Mouse (Mus musculus): ENCODE results near the gene Atrx. TPM values are rescaled to one million over a fixed set of nuclear protein-coding genes. Genes with fewer than 3 reads are reported as not detected.

The Atrx gene
- total RNA-seq, 2 experiments from 2014 or later = 165 to 174 TPM

DNA sequence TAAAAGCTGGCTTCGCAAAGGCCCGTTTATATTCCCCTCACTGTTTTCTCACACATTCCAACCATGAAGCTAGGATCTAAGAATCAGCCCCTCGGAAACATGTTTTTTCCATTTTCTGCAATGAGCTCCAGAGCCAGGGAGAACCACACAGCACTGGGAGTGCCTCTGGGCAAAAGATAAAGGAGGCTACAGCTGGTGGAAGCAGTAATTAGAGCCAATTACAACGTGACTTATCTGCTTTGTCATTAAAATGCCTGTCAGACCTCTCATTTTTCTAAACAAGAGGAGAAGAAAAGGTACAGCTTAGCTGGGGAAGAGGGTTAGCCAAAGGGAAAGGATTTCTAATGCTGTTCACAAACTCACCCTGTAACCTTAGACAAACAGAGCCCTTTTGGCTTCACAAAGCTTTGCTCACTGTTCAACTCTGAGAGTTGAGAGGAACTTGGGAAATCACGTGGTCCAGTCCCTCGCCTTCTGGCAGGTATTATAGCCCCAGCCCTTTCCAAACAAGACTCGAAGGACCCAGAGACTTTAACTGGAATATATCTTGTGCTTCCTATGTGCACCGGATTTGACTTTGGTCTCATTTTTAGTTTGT is 134.3 kb downstream of the Atrx start:
- intact Hi-C loops (cut with DNase I) = no loop called here
- no peak for DNase-seq (ENCODE audit: low spot score in 2 of 2)

DNA sequence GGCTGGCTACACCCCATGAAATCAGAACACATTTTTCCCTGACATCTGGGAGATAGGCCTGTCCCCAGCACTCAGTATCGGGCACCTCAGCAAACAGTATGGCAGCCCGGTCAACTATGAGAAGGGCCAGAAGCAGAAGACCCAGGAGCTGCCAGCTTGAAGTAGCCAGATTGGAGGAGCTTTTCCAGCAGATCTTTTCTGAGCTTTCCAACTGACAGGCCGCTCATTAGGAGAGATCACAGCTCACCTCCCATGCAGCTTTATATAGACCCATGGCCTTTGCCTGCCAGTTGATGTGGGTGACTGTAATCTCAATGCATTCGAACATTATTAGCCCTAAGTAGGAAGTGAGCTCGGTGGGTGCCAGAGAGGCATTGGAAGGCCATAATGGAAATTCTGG is 155.9 kb downstream of the Atrx start:
- no peak for DNase-seq (ENCODE audit: low spot score in 2 of 2)
- intact Hi-C loops (cut with DNase I) = no loop called here

DNA sequence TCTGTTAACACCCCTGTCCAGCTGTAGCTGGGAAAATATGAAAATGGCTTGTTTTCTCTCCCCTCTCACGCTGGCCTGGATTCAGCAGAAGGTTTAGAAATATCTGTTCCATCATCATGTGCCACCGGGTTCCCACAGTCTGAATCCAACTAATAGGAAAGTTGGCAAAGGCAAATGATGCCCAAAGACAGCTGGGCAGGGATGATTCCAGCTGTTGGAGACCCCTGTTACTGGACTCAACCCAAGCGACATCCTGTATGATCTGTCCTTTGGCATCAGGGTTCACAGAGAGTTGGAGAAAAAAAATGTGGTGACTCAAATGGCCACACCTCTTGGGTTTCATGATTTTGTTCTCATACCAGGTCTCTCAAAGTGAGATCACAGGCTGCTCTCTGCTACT is 161.3 kb downstream of the Atrx start:
- intact Hi-C loops (cut with DNase I) = no loop called here

DNA sequence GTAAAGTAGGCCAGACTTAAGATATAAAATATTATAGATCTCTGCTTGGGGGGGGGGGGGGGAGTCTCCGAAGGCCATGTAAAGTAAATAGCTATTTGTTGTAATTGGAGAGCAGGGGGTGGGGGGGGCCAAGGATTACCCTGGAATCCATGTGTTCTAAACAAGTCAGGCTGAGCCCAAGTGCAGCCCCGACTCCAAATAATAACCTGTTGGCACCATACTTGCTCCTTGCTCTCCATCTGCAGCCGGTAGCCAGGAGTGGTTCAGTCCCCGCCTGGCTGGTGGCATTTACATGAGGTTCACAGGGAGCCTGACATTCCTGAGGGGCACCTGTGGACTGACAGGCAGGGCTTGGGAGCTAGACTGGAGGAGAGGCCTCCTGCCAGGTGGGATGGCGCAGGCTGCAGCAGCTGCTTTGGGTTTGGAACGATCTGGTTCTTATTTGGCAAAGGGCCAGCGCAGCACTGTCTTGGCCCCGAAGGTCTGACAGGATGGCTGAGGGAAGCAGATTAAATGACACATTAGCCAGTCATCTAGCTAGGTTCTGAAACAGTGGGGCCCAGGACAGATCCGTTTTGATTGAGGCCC is 161.9 kb downstream of the Atrx start:
- intact Hi-C loops (cut with DNase I) = no loop called here
- DNase-seq (ENCODE audit: low spot score in 2 of 2) = no peak

More for the DNA sequence above, 161.3 kb downstream of the Atrx start:
- no peak for DNase-seq (ENCODE audit: low spot score in 2 of 2)

DNA sequence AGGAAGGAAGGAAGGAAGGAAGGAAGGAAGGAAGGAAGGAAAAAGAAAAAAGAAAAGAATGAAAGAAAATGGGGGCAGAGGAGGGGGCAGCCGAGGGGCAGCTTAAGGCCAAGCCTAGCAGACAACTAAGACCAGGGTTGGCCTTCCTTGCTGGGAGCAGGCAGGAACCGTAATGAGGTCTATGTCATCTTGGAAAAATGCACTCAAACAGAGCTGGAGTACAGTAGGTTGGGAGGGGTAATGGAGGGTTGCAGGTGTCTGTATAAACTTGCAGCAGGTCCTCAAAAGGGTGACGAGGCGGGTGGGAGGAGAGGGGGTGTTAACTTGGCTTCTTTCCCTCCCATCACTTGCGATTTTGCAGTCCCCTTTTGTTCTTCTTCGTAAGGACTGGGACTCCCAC is 163.2 kb downstream of the Atrx start:
- intact Hi-C loops (cut with DNase I) = no loop called here
- no peak for DNase-seq (ENCODE audit: low spot score in 2 of 2)

DNA sequence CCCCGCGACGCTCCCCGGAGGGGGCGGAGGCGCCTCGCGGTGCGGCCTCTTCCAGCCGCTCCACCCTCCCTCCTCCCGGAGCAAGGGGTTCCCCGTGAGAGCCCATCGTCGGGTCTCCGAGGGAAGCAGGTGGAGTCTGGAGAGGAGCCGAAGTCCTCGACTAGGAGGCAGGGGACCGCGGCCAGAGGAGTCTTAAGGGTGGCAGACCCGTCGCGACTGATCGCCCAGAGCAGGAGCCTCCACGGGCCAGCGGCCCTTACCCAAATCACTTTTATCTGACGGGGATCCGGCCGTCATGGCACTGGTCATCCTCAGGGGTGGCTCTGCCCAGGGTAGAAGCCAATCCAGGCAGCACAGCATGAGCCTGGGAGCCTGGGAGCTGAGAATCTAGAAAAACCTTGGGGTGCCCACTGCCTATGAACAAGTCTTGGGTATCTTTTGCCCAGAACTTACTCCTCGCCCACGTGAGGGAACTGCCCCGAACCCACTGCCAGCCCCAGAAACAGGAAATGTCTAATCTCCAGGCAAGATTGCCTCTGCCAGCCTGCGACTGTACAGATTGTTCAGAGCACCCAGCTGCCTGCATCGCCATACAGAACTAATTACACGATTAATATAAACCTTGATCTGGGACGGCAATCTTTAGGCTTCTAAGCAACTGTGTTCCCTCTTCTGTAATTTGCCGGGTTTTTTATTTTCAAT is 164.0 kb downstream of the Atrx start:
- intact Hi-C loops (cut with DNase I) = no loop called here
- no peak for DNase-seq (ENCODE audit: low spot score in 2 of 2)

DNA sequence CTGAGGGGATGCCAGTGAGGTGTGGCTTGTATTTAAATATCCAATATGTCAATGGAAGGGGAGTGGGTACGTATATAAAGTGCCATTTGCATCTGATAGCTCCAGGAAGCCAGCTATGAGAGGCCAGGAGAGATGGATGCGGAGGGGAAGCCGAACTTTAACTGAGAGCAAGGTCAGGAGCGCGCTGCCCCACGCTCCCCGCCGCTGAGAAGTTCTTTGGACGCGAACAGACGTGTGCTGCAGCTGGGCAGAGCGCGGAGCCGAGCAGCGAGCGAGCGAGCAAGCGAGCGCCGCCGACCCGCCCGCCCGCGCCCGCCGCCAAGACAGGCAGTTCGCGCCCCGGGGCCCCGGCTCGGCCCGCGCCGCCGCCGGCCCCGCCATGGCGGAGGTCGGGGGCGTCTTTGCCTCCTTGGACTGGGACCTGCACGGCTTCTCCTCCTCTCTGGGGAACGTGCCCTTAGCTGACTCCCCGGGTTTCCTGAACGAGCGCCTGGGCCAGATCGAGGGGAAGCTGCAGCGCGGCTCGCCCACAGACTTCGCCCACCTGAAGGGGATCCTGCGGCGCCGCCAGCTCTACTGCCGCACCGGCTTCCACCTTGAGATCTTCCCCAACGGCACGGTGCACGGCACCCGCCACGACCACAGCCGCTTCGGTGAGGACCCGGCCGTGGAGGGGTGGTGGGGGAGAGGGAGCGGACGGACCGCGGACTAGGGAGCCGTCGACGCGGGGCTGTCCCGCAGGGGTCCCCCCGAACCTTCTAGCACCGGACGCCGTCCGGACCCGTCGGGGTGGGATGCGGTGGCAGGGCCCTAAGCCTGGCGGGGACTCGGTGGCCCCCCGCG is 164.8 kb downstream of the Atrx start, which contains the start of gene Fgf16:
Gene Fgf16, plus strand, starts transcription at position 118 of the 843 bp plus-strand sequence.
- intact Hi-C loops (cut with DNase I) = no loop called here
- DNase-seq (ENCODE audit: low spot score in 2 of 2) = no peak

DNA sequence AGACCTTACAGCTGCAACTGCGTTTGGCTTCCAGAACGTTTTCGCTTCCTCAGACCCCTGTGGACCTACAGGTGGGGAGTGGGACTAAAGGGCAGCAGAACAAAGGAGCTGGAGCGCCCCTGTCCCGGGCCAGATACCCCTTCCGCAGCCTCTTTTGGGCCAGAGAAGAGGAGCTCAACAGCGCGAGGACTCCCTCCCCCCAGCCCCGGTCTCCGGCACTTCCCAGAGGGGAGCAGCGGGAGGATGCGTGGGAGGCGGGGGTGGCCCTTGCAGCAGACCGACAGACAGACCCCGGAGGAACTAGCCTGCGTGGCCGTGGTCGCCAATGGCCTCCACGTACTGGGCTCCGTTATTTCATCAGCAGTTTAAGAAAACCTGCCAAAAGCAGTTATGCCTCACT is 165.6 kb downstream of the Atrx start:
- intact Hi-C loops (cut with DNase I) = no loop called here
- peak in 1 of 2 experiments; percentile 1 for DNase-seq (ENCODE audit: low spot score in 2 of 2)

DNA sequence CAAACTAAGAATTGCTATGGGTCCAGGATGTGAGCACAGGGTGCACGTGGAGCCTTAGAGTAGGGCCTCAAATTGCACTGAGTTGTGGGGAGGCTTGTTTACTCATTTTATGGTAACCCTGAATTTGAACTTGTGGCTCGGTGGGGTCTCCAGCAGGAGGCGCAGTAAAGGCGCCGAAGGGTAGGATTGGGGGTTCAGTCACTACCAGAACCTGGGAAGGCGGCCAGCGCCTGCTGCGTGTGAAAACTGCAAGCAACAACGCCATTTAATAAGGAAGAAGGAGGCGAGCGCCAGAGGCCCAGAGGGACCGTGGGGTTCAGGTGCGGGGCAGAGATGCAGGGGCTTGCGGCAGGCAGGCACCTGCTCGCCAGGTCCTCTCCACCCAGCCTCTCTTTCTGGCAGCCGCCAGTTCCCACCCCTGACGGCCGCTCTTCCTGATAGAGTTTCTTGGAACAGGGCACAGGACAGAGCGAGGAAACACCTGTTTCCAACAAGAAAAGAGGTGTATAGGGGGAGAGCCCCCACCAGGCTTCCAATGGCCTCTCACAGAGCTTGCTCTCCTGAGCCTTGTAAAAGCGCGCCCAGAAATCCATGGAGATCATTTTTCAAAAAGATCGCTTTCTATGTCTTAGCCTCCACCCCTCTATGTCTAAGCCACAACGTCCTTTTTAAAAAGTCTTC is 166.2 kb downstream of the Atrx start:
- DNase-seq (ENCODE audit: low spot score in 2 of 2) = no peak
- intact Hi-C loops (cut with DNase I) = no loop called here

Other genes starting within 250 kb of the Atrx start
- under 1 TPM; 0.32 to 0.85 TPM for gene Fgf16, start 165.1 kb downstream of the Atrx start, total RNA-seq (2021)
- 10 to 100 TPM; 15.5 TPM for gene Magt1, start 82.5 kb upstream of the Atrx start, total RNA-seq (2021)
- gene Cox7b, start 86.3 kb upstream of the Atrx start, total RNA-seq (2021) = 100 to 1,000 TPM; 353 to 364 TPM
- 1 to 10 TPM; 8.0 to 8.2 TPM for gene Atp7a, start 97.9 kb upstream of the Atrx start, total RNA-seq (2021)
- 1 to 10 TPM; 1.3 to 1.9 TPM for gene Tlr13, start 213.8 kb upstream of the Atrx start, total RNA-seq (2021)